Mouse (Mus musculus) layer of hippocampus, adult 18-20 months (tissue): ENCODE measurements around the gene Heatr5a. TPM values are rescaled to one million over a fixed set of nuclear protein-coding genes. Genes with fewer than 3 reads are reported as not detected.

Source experiments
- DNase-seq, 2 experiments: peaks; one replicate each; pipeline ENCODE4 v3.0.0; 2022; ENCODE audit warnings: low spot score in 2 of 2
- total RNA-seq, 2 experiments: library from RNA; stranded (reverse); gene quantifications; 2 replicates each; pipeline ENCODE4 v1.2.3; 2021

Gene Heatr5a
- total RNA-seq, 2 experiments from 2014 or later = 7.0 to 7.8 TPM

- DNase-seq = no peak
Observed at GRCm38 (mm10) chr12:51849902-51850301, 121.2 kb downstream of the Heatr5a start.

GRCm38 (mm10) chr12:51847953-51848680 lies 123.0 kb downstream of the Heatr5a start:
- no peak for DNase-seq

GRCm38 (mm10) chr12:51845261-51845660 lies 125.9 kb downstream of the Heatr5a start:
- DNase-seq = no peak

- DNase-seq = peak; percentile 76 to 95
Observed at GRCm38 (mm10) chr12:51844771-51845256, 126.3 kb downstream of the Heatr5a start.

- DNase-seq = no peak
Observed at GRCm38 (mm10) chr12:51843576-51844520, 127.3 kb downstream of the Heatr5a start.

GRCm38 (mm10) chr12:51842081-51842864 lies 128.8 kb downstream of the Heatr5a start:
- DNase-seq = no peak

- no peak for DNase-seq
Observed at GRCm38 (mm10) chr12:51839856-51840255, 131.3 kb downstream of the Heatr5a start.

- no peak for DNase-seq
Observed at GRCm38 (mm10) chr12:51835219-51835618, 135.9 kb downstream of the Heatr5a start.

- DNase-seq = no peak
Observed at GRCm38 (mm10) chr12:51831931-51832330, 139.2 kb downstream of the Heatr5a start.

- DNase-seq = no peak
Observed at GRCm38 (mm10) chr12:51831296-51831695, 139.8 kb downstream of the Heatr5a start.

GRCm38 (mm10) chr12:51830671-51831070 lies 140.4 kb downstream of the Heatr5a start:
- DNase-seq = no peak

- DNase-seq = no peak
Observed at GRCm38 (mm10) chr12:51830077-51830402, 141.1 kb downstream of the Heatr5a start.

- DNase-seq = peak; percentile 78 to 82
Observed at GRCm38 (mm10) chr12:51829290-51830076, 141.6 kb downstream of the Heatr5a start, which contains the start of gene Hectd1. TSS of gene Hectd1 (minus strand) at chr12:51829536.

GRCm38 (mm10) chr12:51828716-51829289 lies 142.3 kb downstream of the Heatr5a start:
- DNase-seq = no peak

GRCm38 (mm10) chr12:51827958-51828650 lies 143.0 kb downstream of the Heatr5a start:
- no peak for DNase-seq
